Mouse (Mus musculus): Measurements from ENCODE around the gene Bicd2. TPM values are rescaled to one million over a fixed set of nuclear protein-coding genes. Genes with fewer than 3 reads are reported as not detected.

Bicd2 gene
- 22.9 TPM for polyA plus RNA-seq (2015; fragmentation: Illumina TruSeq; extraction: RNeasy Lipid Tissue Mini Kit (QIAGEN cat#74804); ENCODE audit: insufficient read depth, low replicate concordance)

GRCm38 (mm10) chr13:49341012-49341830 lies at the start of gene Bicd2:
Gene Bicd2 (plus strand): TSS chr13:49341585.

DNA sequence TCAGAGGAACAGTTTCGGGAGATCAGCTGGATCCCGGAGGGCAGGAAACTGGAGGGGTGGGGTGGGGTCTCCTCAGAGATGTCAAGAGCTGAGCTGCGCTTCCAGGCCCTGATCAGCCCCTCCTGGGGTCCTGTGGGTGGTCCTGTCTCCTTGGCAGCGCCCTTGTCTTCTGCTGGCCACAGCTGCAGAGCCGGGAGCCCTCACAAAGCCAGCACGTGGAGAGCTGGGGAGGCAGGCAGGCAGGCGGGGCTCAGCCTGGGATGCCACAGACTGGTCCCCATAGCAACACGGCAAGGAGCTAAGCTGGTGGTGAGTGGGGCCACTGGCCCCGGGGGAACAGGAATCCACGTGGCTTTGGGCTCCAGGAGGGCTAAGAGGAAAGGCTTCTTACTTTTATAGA lies 21.3 kb upstream of the Bicd2 start, which contains the start of gene Fgd3:
Gene Fgd3, minus strand, starts transcription at position 272 of the 400 bp plus-strand sequence.

GRCm38 (mm10) chr13:49420754-49421605 lies 79.6 kb downstream of the Bicd2 start, which contains the start of gene Ippk:
Gene Ippk (plus strand): TSS chr13:49421249.

Other genes with a start within 250 kb of the Bicd2 start
- gene Wnk2, start 193.6 kb upstream of the Bicd2 start, polyA plus RNA-seq (2015; fragmentation: Illumina TruSeq; extraction: RNeasy Lipid Tissue Mini Kit (QIAGEN cat#74804); ENCODE audit: insufficient read depth, low replicate concordance) = 0.12 TPM
- gene Ninj1, start 154.1 kb upstream of the Bicd2 start, polyA plus RNA-seq (2015; fragmentation: Illumina TruSeq; extraction: RNeasy Lipid Tissue Mini Kit (QIAGEN cat#74804); ENCODE audit: insufficient read depth, low replicate concordance) = 18.8 TPM
- gene Card19, start 125.5 kb upstream of the Bicd2 start, polyA plus RNA-seq (2015; fragmentation: Illumina TruSeq; extraction: RNeasy Lipid Tissue Mini Kit (QIAGEN cat#74804); ENCODE audit: insufficient read depth, low replicate concordance) = 9.3 TPM
- gene Susd3, start 92.9 kb upstream of the Bicd2 start, polyA plus RNA-seq (2015; fragmentation: Illumina TruSeq; extraction: RNeasy Lipid Tissue Mini Kit (QIAGEN cat#74804); ENCODE audit: insufficient read depth, low replicate concordance) = 8.5 TPM
- gene Fgd3, start 21.3 kb upstream of the Bicd2 start, polyA plus RNA-seq (2015; fragmentation: Illumina TruSeq; extraction: RNeasy Lipid Tissue Mini Kit (QIAGEN cat#74804); ENCODE audit: insufficient read depth, low replicate concordance) = 40.0 TPM
- 8.5 TPM for gene Ippk, start 79.7 kb downstream of the Bicd2 start, polyA plus RNA-seq (2015; fragmentation: Illumina TruSeq; extraction: RNeasy Lipid Tissue Mini Kit (QIAGEN cat#74804); ENCODE audit: insufficient read depth, low replicate concordance)
- 0.10 TPM for gene Tes3-ps, start 151.7 kb downstream of the Bicd2 start, polyA plus RNA-seq (2015; fragmentation: Illumina TruSeq; extraction: RNeasy Lipid Tissue Mini Kit (QIAGEN cat#74804); ENCODE audit: insufficient read depth, low replicate concordance)
- 3.1 TPM for gene Ecm2, start 163.2 kb downstream of the Bicd2 start, polyA plus RNA-seq (2015; fragmentation: Illumina TruSeq; extraction: RNeasy Lipid Tissue Mini Kit (QIAGEN cat#74804); ENCODE audit: insufficient read depth, low replicate concordance)
- gene Aspn, start 202.9 kb downstream of the Bicd2 start, polyA plus RNA-seq (2015; fragmentation: Illumina TruSeq; extraction: RNeasy Lipid Tissue Mini Kit (QIAGEN cat#74804); ENCODE audit: insufficient read depth, low replicate concordance) = 3.8 TPM
- gene Omd, start 240.9 kb downstream of the Bicd2 start, polyA plus RNA-seq (2015; fragmentation: Illumina TruSeq; extraction: RNeasy Lipid Tissue Mini Kit (QIAGEN cat#74804); ENCODE audit: insufficient read depth, low replicate concordance) = 0.79 TPM